Mouse (Mus musculus): ENCODE data around the gene Scmh1. TPM values are rescaled to one million over a fixed set of nuclear protein-coding genes. Genes with fewer than 3 reads are reported as not detected.

Gene Scmh1
- polyA plus RNA-seq, 1 experiment from 2014 or later, result 31.8 TPM

DNA sequence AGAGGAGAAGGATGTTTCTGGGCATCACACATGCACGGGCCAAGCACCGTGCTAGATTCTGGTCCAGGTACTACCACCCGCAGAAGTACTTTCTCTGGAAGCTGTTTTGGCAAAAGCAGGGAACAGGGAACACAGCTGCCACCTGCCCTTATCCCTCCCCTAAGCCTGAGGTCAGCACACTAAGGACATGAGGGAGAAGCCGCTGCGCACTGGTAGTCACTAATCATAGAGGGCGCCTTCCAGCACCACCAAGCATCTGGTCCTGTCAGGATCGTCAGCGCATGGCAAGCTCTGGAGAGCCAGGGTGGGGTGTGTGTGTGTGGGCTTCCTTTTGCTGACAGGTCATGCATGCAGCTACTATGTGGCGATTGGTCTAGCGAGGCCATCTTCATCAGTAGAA lies 133.6 kb downstream of the Scmh1 start:
- no peak for DNase-seq (ENCODE audit: low spot score)

DNA sequence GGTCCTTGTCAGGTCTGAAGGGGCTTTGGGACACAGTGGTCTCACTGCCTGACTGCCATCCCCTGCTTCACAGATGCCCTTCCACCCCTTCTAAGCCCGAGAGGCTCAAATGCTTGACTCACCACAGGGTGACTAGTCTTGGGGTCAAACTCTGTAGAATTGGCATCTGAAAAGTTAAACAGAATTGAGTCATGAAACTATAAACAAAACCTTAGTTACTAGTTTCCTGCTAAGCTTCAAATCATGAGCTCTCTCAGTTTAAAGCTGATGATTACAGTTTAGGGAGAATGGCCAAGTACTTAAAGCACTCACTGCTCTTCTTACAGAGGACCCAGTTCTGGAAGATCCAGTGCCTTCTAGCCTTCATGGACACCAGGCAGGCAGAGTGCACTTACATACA lies 139.8 kb downstream of the Scmh1 start:
- no peak for DNase-seq (ENCODE audit: low spot score)

DNA sequence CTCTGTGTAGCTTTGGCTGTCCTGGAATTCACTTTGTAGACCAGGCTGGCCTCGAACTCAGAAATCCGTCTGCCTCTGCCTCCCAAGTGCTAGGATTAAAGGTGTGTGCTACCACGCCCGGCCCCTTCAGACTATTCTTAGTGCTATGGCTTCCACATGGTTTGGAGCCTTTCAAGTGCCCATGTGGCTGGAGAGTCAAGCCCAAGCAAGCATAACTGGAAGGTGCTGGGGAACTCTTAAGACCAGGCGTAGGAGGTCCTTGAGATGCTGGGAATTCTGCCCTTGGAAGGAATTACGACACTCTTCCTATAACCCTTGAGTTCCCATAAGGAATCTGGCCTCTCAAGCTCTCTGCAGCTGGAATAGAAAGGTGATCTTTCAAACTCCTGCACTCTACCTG lies 151.5 kb downstream of the Scmh1 start:
- no peak for DNase-seq (ENCODE audit: low spot score)

DNA sequence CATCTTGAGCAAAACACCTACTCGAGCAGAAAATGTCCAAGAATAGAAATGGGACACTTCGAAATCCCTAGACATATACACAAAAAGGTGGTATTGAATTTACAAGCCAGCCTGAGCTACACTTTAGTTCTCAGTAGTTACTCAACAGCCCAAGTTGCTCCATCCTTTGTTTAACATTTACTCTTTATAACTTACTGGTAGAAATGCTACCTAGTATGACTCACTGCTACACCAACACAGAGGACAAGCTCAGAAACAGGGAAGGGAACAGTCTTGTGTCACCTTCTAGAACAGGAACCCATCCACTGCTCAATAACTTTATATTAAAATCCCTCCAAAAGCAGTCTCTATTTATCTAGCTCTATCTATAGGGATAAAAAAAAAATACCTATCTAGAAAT lies 160.6 kb downstream of the Scmh1 start:
- no peak for DNase-seq (ENCODE audit: low spot score)

DNA sequence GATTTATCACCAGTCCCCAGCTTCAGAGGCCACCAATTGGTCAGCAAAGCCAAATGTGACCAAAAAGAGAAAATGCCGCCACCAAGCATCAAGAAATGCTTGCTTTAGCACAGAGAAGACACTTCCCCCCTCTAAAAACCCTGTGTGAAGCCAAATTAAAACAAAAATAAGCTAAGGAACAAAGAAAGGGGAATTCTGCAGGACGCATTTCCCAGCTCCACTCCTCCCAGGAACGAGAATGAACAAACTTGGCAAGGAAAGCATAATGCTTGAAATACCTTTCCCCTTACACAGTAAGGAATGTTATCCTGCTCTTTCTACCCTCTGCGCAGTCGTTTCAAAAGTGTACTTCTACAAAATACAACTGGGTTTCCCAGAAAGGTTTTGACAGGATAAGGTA lies 162.9 kb downstream of the Scmh1 start:
- DNase-seq (ENCODE audit: low spot score), result no peak

DNA sequence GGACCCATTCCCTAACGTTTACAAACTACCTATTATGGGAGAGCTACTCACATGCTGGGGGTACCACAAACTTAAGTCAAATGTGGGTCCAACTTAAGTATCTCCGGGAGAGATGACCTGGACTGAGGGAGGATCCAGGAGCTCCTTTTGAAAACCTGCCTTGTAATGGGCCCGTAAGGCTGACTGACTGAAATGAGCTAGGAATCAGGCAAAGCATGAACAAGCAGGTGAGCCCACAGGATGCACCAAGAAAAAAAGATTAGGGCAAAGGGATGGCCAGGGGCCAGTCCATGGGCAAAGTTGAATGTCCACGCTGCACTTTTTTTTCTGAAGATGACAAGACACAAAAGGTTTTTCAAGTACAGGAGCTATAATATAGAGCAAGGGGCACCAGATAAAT lies 163.9 kb downstream of the Scmh1 start:
- no peak for DNase-seq (ENCODE audit: low spot score)

DNA sequence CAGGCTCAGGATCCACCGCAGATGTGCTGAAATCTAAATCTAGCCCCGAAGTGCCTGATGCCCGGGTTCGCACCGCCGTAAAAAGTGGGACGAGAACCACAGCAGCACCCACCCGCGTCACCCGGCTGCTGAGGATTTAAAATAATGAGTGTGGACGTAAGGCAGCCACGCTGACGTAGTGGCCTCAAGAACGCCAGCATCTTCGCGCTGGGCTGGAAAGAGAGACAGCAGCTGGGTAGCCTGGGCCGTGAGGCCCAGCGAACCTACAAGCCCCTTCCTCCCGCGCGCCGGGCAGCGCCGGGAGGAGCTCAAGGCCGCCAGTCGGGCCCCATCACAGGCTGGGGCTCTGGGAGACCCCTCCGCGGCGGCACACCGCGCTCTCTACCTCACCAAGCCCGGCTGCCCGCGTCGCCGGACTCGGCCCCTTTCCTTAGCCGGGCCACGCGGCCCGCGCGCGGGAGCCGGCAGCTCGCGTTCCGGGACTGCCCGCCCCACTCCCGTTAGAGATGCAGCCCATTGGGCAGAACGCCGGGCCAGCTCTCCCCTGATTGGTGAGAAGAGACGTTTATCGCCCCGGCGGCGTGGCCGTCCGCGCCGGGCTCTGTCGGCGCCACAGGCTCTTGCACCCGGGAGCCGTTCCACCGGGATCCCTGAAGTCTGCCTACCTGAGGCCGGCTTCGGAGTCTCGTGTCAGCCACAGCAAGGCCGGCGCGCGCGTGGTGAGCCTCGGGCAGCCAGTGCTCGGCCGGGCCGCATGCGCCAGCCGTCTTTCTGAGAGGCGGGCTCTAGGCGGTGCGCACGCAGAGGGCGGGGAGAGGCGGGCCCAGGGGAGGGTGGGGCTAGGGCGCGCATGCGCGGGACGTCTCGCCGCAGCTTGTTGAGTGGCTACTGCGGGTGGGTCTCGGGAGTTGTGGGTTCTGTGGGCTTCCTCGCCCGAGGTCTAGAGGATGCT lies 164.7 kb downstream of the Scmh1 start, which contains the start of gene Ctps:
Gene Ctps, minus strand, starts transcription at position 791 of the 952 bp plus-strand sequence.
- peak; percentile 95 for DNase-seq (ENCODE audit: low spot score)

DNA sequence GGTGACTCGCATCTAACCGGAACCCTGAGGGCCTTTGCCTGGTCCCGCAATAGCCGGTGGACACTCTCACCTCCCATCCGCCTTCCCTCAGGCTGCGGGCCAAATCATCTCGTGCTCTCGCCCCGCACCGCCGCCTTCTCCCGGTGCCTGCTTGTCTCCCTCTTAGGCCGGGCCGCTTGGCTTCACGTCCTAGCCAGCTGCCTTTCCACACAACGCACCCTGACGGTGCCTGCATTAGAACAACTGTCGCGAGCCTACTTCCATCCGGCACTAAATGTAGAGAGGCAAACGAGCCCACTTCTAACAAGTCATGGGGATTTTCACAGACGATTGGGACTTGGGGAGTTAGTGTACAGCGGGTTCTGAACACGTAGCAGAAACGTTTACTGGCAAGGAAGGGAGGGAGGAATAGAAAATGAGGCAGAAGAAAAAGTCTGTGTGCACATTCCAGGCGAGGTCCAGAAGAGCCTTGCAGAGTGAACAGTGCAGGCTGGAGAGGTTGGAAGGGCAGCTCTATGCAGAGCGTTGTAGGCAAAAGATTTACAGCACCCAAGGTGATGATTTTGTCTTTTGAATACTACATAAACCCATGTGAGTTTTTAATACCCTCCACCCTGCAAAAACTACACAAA lies 165.5 kb downstream of the Scmh1 start:
- no peak for DNase-seq (ENCODE audit: low spot score)

DNA sequence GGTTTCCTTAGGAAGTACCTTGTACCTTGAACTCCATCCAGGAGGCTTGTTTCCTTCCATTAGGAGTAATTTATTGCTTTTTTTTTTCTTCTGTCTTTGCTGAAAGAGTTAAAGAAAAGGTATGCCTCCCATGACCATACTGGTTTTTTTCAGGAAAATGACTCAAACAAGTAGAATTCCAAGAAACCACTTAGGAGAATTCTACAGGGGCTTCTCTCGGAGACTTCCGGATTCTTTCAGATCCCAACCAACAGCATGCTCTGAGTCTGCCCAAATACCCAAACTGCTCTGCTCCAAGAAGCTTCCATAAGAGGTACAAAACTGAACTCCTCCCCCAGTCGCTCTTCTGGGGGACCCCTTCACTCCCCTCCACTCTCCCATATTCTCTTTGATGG lies 166.0 kb downstream of the Scmh1 start:
- DNase-seq (ENCODE audit: low spot score), result no peak

DNA sequence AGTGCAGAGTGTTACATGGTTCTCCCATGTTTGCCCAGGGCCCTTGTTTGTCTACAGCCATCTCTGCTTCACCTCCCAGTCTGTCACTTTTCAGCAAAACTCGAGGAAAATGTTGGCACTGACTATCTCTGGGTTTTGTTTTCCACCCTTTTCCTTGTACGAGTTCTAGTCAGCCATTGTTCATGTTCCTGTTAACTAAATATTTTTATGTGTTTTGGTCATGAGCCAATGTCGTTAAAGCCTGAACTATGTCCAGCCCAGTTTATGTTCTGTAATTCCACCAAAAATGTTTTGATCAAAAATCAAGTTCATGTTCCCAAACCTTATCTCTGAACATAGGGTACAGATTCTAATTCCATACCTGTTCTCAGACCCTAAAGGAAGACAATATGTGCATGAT lies 166.6 kb downstream of the Scmh1 start:
- DNase-seq (ENCODE audit: low spot score), result no peak

Other genes with a start within 250 kb of the Scmh1 start
- gene Edn2, start 244.1 kb upstream of the Scmh1 start, polyA plus RNA-seq (2015; fragmentation: Nextera tagmentation; extraction: Ambion mirVana), result 0.69 and 0.73 TPM in 2 replicates
- not detected in 2 replicates for gene Foxo6, start 117.9 kb upstream of the Scmh1 start, polyA plus RNA-seq (2015; fragmentation: Nextera tagmentation; extraction: Ambion mirVana)
- not detected in 2 replicates for gene Slfnl1, start 127.0 kb downstream of the Scmh1 start, polyA plus RNA-seq (2015; fragmentation: Nextera tagmentation; extraction: Ambion mirVana)
- 61.6 and 63.5 TPM in 2 replicates for gene Ctps, start 165.0 kb downstream of the Scmh1 start, polyA plus RNA-seq (2015; fragmentation: Nextera tagmentation; extraction: Ambion mirVana)
- not detected in 2 replicates for gene Gm8439, start 183.5 kb downstream of the Scmh1 start, polyA plus RNA-seq (2015; fragmentation: Nextera tagmentation; extraction: Ambion mirVana)